Mouse (Mus musculus) liver, postnatal 0 days (tissue): ENCODE data around the gene Slc9b1.

Source experiments
- CTCF ChIP-seq: sonication (generic); IDR thresholded peaks from 2 replicates; pipeline ENCODE4 v1.5.1; 2016; ENCODE audit warnings: antibody characterized with exemption, low read depth
- EP300 ChIP-seq: IDR thresholded peaks from 2 replicates; pipeline ENCODE4 v1.6.1; 2016; ENCODE audit warnings: antibody characterized with exemption, low read depth, mild to moderate bottlenecking

GRCm38 (mm10) chr3:135439651-135440050 lies 91.8 kb downstream of the Slc9b1 start:
- TF ChIP-seq CTCF = no peak
- no peak for TF ChIP-seq EP300
